9 mouse cellular contexts compared by ENCODE assay signal in genomic region chr13:9446448-9447115, GRCm38 (mm10).
DNase-seq lines count a peak whose midpoint lies in the region; ATAC-seq lines count a peak whose summit lies in the region.
"Had no signal": no experiment of that assay in that cellular context is flagged by ENCODE, and none has a peak within 500 bp of the region (broad histone marks: within the 10 kb centered on the region; RNA-seq: fewer than 3 reads in every experiment).

No protein-coding gene starts in this region.

- WGBS in intestine, embryonic 15.5 days, result 75% methylated on average over 4 of the region's 4 CpGs
- 96% methylated on average over 4 of the region's 4 CpGs for WGBS in midbrain, embryonic 13.5 days
- 91% methylated on average over 4 of the region's 4 CpGs for whole genome bisulfite sequencing in forebrain, embryonic 15.5 days

- H3K9me3 ChIP-seq in intestine, embryonic 15.5 days, result no peaks in the 10 kb centered on the region
- no peaks in the 10 kb centered on the region for H3K9me3 ChIP-seq in midbrain, embryonic 13.5 days
- no peaks in the 10 kb centered on the region for H3K9me3 ChIP-seq in forebrain, embryonic 15.5 days

- H3K27me3 ChIP-seq in intestine, embryonic 15.5 days (replicated peaks), result no peaks in the 10 kb centered on the region
- H3K27me3 ChIP-seq in midbrain, embryonic 13.5 days, result no peaks in the 10 kb centered on the region
- H3K27me3 ChIP-seq in forebrain, embryonic 15.5 days, result no peaks in the 10 kb centered on the region

- H3K27ac ChIP-seq in intestine, embryonic 15.5 days, result no peak overlapping the region
- H3K27ac ChIP-seq in midbrain, embryonic 13.5 days, result no peak overlapping the region
- no peak overlapping the region for H3K27ac ChIP-seq in forebrain, embryonic 15.5 days (replicated peaks)

- 0 out of 2 replicates have a peak, but pooled peaks have one; percentile 36 for ATAC-seq in intestine, embryonic 15.5 days
- no peak for ATAC-seq in midbrain, embryonic 13.5 days
- ATAC-seq in forebrain, embryonic 15.5 days (replicated peaks), result no peak

- H3K4me3 ChIP-seq in intestine, embryonic 15.5 days (replicated peaks), result no peak overlapping the region
- no peak overlapping the region for H3K4me3 ChIP-seq in midbrain, embryonic 13.5 days (replicated peaks)
- no peak overlapping the region for H3K4me3 ChIP-seq in forebrain, embryonic 15.5 days

- peak; percentile 54 for DNase-seq in brain, adult 2 months (ENCODE audit: low read depth, low spot score)
- peak; percentile 32 for DNase-seq in cerebellum, adult 9-11 months
- DNase-seq in heart, adult 8-10 months (ENCODE audit: low spot score), result peak; percentile 58
- no peak for DNase-seq in urinary bladder, adult 2 months (ENCODE audit: low spot score)
- DNase-seq in thymus, postnatal 25 days, result no peak
- DNase-seq: kidney, postnatal 10 days had no signal

- no peak overlapping the region for H3K4me2 ChIP-seq in intestine, embryonic 15.5 days (replicated peaks)
- no peak overlapping the region for H3K4me2 ChIP-seq in midbrain, embryonic 13.5 days (replicated peaks)
- no peak overlapping the region for H3K4me2 ChIP-seq in forebrain, embryonic 15.5 days (replicated peaks)

- H3K4me1 ChIP-seq in intestine, embryonic 15.5 days (replicated peaks), result no peaks in the 10 kb centered on the region
- 0 out of 2 replicates have a peak, but pooled peaks cover 3% of the 10 kb centered on the region for H3K4me1 ChIP-seq in midbrain, embryonic 13.5 days (replicated peaks)
- H3K4me1 ChIP-seq in forebrain, embryonic 15.5 days, result no peaks in the 10 kb centered on the region

- H3K9ac ChIP-seq in intestine, embryonic 15.5 days, result no peak overlapping the region
- no peak overlapping the region for H3K9ac ChIP-seq in midbrain, embryonic 13.5 days (replicated peaks)
- H3K9ac ChIP-seq in forebrain, embryonic 15.5 days (replicated peaks), result no peak overlapping the region

- no peaks in the 10 kb centered on the region for H3K36me3 ChIP-seq in intestine, embryonic 15.5 days
- no peaks in the 10 kb centered on the region for H3K36me3 ChIP-seq in midbrain, embryonic 13.5 days
- no peaks in the 10 kb centered on the region for H3K36me3 ChIP-seq in forebrain, embryonic 15.5 days

Comparison
In these comparisons a context has a peak if more than half of its experiments do, and no peak if none do; other contexts are left out.
1. DNase-seq: peak in brain, adult 2 months (single experiment), cerebellum, adult 9-11 months (single experiment) and heart, adult 8-10 months (single experiment); none in urinary bladder, adult 2 months (single experiment) and thymus, postnatal 25 days (single experiment).